Mouse (Mus musculus): Measurements from ENCODE around the gene Nedd9. TPM values are rescaled to one million over a fixed set of nuclear protein-coding genes. Genes with fewer than 3 reads are reported as not detected.
A peak's percentile ranks its signal among the peaks of the same experiment; 100 is the strongest.
"Not testable (repeated sequence)": the region's sequence is repeated elsewhere in the genome, so short reads cannot be mapped to it uniquely, and the experiment has no call there.

Nedd9 gene
- total RNA-seq, 2 experiments from 2014 or later, result 13.4 to 14.8 TPM

DNA sequence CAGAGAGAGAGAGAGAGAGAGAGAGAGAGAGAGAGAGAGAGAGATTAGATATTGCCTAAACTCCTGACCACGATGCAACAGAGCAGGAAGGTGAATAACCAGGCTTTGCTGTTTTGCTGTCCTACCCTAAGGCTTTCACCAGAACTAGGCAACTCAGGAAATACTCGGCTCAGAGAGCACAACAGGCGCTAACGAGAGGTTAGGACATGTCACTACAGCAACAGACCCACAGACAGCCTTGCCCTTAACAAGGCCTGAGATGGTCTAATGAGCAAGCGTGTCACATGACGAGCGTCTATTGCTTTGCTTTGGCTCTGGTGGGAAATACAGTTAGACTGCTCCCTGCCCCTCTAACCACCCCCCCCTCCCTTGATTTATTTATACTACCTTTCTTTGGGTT, 159.6 kb downstream of the Nedd9 start:
- no peak for DNase-seq (ENCODE audit: extremely low spot score in 1 of 2, low spot score in 1 of 2)

DNA sequence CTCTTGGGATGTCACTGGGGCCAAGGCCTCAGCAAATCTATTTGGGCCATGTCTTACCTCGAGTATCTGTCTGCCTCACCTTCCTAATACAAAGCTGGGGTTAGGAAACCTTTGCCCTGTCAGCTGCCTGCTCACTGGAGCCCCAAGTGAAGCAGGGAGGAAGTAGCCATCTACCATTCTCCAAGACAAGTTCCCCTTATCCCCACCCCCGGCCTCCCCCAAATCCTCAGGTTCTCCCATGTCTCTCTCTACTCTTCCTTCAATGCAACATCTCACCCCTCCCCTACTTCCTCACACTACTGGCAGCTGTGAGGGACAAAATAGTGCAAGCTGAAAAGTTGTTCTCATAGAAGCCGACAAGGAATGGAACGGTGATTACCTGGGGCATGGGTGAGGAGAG, 161.0 kb downstream of the Nedd9 start:
- no peak for DNase-seq (ENCODE audit: extremely low spot score in 1 of 2, low spot score in 1 of 2)

DNA sequence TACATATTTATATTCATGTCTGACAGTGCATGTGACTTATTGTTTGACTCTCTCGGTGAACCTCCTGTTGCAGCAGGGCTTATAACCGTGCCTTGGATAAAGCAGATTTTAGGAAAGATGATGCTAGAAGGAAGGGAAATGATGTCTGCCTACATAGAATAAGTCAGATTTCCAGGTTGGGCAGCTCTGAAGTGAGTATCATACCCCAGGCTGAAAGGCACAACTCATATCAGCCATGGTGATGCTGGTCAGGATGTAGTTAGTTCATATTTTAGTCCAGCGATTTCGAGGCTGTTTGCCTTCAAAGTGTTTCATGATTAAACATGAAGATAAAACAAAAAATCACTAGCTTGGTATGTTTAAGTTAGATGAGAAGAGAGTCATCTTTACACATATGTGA, 161.8 kb downstream of the Nedd9 start:
- no peak for DNase-seq (ENCODE audit: extremely low spot score in 1 of 2, low spot score in 1 of 2)

DNA sequence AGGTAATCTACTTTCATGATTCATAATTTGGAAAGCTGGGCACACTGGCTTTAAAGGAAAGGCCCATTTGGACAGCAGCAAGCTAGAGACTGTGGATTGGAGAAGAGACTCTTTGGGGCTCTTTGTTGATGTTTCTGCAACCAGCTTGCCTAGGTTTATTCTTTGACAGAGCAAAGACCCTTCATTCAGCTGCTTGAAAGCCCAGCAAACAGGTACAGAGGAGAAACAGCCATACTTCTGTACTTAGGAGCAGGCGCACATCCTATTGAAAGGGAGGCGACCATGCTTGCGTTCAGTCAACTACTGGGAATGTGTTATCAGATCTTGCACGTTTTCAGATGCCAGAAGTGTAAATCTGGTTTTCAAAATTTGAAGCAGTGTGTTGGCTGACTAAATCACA, 162.5 kb downstream of the Nedd9 start:
- DNase-seq (ENCODE audit: extremely low spot score in 1 of 2, low spot score in 1 of 2), result no peak

DNA sequence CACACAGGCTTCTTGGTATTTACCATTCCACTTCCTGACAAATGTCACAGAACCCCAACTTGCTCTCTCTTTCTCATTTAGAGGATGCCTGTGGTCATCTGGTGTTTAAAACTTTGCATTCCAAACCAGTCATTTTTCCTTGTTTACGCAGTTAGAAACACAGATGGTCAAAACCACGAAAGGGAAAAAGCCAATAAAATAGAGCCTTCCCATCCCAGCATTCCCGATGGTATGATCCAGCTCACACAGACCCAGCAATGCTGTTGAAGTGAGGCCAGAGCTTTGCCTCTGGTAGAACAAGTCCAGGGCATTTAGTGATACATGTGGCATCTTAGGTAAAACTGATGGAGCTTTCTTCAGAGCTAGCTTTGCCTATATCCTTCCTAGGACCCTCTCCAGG, 165.7 kb downstream of the Nedd9 start:
- DNase-seq (ENCODE audit: extremely low spot score in 1 of 2, low spot score in 1 of 2), result no peak

DNA sequence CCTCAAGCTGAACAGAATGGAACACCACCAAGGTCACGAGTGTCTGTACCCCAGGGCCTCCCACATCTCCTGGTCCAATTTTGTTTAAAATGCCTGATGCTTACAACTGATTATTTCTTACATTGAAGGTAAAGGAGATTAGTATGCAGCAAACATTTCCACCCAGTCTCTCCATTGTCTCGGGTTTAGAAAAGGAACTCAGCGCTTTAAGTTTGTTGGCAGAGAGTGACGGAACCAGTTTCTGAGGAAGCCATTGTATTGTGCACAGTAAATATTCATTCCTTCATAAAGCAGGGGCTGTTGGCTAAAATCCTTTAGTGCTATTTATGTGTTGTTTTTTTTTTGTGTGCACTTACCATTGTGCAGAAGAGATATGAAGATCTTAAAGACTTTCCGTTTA, 166.4 kb downstream of the Nedd9 start:
- DNase-seq (ENCODE audit: extremely low spot score in 1 of 2, low spot score in 1 of 2), result no peak

DNA sequence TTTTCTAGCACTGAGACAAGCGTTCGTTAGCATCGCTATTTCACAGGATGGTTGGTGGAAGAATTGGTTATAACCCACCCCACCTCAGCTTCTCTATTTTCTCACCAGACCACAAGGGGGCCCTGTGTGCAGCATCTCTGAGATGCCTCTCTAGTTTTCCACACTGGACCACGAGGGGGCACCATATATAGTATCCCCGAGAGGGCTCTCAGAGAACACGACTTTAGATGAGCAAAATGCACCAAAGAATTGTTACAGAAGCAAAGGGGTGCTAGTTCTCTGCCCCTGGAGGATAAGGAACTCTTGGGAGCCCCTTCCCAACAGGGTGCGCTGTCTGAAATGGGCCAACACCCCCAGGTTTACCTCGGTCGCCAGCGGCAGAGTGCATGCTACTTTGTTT, 184.4 kb downstream of the Nedd9 start:
- peak; percentile 57 to 92 for DNase-seq (ENCODE audit: extremely low spot score in 1 of 2, low spot score in 1 of 2)

DNA sequence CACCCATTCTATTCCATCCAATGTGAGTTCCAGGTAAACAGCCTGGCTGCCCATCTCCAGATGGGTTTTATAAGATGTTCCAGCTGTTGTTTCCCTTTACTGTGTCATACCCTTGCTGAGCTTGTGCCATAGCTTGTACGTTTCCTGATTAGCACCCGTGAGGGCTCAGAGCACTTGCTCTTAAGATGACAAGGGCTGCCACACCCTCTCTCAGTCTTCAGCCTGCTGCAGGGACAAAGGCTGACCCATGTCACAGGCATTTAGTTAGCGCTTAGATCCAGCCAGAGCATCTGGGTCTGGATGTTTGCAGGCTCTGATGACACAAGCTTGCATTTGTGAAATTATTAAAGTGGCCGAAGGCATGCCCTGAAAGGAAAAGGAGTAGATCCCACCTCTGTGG, 187.1 kb downstream of the Nedd9 start:
- no peak for DNase-seq (ENCODE audit: extremely low spot score in 1 of 2, low spot score in 1 of 2)

DNA sequence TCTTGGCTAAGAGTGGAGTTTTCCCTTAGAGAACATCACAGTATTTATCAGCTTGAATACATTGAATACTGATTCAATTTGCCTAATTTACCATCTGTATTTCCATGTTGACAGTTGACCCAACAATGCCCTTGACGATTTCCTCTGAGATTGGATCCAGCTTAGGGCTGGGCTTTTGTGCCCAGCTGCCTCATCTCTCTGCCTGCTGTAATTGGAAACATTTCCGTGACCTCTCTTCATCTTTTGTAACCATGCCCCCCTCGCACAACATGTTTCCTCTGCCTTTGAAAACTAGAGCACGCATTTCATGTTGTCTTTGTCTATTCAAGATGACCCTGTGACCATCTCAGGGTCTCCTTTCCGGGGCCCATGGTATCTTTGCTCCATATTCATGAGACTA, 188.2 kb downstream of the Nedd9 start:
- DNase-seq (ENCODE audit: extremely low spot score in 1 of 2, low spot score in 1 of 2), result no peak

DNA sequence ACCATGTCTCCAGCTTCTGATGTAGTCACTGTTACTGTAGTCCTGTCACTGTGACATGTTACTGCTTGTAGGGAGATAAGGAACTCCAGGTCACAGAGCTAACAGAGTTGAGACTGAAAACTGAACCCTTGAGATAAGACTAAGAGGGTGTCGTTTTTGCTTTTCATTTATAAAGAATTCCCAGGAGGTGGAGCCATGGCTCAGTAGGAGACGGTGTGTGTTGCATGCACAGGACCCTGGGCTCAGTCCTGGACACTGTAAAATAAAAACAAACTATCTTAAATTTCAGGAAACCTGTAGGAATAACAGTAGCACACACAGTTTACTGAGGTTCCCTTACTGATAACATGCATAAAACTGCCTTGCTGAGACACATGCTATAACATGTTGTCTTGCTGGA, 188.6 kb downstream of the Nedd9 start:
- no peak for DNase-seq (ENCODE audit: extremely low spot score in 1 of 2, low spot score in 1 of 2)

DNA sequence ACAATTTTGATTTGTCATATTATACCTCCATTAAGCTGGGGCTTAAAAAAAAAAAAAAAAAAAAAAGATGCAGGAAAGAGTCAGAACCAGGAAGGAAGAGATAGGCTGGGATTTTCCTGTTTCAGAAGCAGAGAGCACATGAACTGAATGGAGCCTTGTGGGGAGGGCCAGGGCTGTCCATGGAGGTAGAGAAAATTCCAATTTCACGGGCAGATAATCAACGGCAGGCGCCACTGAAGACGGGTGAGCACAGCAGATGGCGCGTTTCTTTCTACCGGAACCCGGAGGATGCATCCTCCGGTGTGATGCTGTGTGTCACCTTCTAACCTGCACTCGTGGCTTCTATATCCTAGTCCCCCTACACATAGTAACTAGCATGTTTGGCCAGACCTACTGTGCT, 190.8 kb downstream of the Nedd9 start:
- DNase-seq (ENCODE audit: extremely low spot score in 1 of 2, low spot score in 1 of 2), result no peak

DNA sequence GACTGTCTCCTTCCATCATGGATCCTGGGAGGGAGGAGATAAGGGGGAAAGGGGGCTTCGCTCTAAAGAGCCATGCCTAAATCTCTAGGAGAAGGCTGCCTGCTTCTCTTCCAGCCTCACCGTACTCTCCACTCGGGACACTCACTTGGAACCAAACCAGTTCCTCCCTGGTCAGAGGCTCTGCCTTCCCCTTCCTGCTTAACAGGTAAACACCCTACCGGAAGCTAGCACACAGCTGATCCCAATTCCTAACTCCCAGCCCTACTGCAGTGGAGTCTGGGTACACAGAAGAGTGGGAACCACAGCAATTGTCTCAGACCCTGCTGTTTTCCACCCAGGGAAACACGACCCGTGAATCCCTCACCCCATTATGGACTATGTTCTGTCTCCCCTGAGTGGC, 191.3 kb downstream of the Nedd9 start:
- no peak for DNase-seq (ENCODE audit: extremely low spot score in 1 of 2, low spot score in 1 of 2)

DNA sequence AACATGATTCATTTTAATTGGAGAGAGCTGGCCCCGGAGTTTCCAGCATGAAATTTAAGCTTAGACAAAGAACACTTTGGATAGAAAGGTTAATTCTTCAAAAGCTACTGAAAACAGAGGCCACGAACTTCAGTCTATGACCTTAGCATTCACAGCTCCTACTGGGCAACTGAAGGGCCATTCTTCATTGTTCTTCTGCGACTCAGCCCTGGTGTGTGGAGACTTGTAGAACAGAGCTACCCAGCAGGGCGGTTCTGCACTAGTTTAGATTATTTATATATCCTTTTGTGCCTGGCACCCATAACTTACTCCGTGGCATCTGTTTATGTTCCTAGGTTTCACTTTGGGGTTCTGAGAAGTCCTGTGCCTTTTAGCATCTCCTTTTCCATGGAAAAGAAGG, 193.6 kb downstream of the Nedd9 start:
- no peak for DNase-seq (ENCODE audit: extremely low spot score in 1 of 2, low spot score in 1 of 2)

DNA sequence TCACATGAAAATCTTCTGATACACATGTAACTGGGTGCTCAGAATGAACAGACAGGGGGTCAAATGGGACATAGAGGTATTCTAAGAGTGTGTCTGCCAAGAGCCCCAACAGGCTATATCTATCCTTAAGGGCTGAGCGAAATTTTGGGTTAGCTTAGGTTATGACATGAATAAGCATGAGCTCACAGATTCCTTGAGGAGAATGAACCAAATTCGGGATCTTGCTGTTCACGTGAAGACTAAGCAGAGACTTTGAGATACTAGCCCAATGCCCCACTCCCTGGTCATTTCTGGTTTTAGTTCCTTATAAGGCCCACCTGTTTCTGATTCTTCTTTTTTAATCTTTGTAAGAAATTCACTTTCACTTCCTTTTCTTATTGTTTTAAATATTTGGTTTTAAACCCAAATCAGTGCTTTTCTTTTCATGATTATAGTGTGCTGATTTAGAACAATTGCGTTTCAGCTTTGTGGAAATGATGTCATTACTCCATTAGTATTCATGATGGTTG, 195.6 kb downstream of the Nedd9 start:
- no peak for DNase-seq (ENCODE audit: extremely low spot score in 1 of 2, low spot score in 1 of 2)

DNA sequence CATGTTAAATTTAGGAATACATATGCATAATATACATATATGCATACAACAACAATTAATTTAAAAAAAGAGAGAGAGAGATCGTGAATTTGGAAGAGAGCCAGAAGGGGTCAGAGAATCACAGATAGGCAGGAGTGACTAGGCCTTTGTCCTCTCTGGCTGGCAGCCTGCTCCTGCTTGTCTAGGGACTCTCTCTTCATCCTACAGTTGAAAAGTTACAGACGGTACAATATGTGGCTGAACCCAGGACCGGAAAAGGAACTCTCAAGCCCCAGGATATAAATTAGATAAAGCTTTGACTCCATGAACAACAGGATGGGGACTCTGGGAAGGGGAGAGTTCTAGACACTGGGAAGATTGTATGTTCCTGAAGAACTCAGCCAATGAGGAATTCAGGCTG, 200.9 kb downstream of the Nedd9 start:
- DNase-seq (ENCODE audit: extremely low spot score in 1 of 2, low spot score in 1 of 2), result no peak

DNA sequence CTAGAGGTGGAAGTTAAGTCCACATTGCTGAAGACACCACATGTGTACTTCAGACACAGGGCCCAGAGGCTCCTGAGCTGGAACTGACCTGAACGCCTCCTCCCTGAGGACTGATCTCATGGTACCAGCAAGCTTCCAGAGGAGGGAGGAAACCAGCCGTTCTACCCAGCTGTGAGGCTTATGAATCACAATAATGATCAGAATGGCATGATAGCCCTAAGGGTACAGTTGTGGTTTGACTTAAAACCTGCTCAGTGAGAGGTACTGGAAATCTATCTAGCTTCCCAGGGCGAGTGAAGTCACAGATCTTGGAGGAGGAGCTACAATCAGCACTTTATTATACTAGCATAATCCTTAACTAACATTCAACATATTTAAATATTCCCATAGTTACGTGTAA, 201.7 kb downstream of the Nedd9 start:
- no peak for DNase-seq (ENCODE audit: extremely low spot score in 1 of 2, low spot score in 1 of 2)

DNA sequence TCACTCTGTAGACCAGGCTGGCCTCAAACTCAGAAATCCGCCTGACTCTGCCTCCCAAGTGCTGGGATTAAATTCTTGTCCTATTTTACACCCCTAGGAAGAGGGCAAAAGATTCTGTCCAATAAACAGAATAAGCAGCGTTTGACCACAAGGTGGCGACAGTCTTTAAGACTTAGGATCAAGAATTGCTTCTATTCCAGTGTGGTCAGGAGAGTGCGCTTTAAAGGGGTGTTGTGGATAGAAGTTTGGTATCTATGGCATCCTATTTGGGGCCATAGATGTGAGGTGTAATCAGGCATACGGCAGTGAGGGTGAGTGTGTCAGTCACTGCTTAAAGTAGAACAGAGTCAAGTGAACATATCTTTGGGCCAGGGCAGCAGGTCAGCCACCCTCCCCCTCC, 203.9 kb downstream of the Nedd9 start:
- DNase-seq (ENCODE audit: extremely low spot score in 1 of 2, low spot score in 1 of 2), result peak in 1 of 2 experiments; percentile 85

DNA sequence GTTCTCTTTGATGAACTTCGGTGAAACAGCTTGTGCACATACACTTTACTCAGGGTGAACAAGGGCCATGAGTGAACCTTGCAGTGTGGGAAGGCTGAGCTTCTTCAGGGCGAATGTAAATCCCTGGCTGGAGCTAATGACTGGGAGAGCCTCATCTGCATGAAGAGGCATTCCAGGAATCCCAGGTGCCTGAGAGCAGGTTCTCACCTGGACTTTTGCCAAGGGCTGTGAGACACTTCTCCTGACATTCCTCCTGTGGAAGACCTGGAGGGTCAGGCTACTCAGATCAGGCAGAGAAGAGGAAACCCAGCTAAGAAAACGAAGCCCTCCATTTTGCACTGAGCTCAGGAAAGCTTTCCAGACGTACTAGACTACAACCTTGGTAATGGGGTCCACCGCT, 206.5 kb downstream of the Nedd9 start:
- DNase-seq (ENCODE audit: extremely low spot score in 1 of 2, low spot score in 1 of 2), result no peak

DNA sequence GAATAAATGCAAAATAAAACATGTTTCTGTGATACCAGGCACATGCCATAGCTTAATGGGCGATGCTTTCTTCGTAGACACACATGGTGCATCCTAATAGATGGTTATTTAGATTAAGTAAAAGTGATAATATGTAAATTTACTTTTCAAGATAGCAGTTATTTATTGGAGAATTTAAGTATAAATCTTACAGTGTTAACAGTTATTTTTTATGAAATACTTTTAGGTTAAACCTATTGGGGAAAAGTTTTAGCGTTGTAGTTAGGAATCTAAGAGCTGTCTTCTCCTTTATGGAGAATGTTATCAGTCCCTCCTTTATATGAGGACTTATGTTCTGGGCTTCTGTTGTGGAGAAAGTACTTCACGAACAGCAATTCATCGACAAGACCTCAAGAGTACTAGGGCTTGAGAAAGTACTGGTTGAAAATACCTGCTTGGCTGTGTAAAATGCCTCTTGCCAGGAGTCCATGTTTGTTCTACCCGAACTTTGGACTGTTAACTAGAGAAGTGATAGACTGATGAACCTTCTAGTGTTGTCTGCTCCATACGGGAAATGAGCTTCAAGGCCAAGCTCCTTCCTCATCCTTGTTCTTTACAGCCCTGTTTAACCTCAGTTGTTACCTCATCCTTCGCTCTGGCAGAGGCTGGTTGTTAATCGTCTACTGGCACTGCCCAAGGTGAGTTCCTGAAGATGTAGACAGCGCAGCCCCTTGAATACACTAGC, 213.1 kb downstream of the Nedd9 start, which contains the start of gene Gm17364:
Gene Gm17364 (minus strand): TSS at position 51 of the 724 bp plus-strand sequence.
- DNase-seq (ENCODE audit: extremely low spot score in 1 of 2, low spot score in 1 of 2), result no peak

DNA sequence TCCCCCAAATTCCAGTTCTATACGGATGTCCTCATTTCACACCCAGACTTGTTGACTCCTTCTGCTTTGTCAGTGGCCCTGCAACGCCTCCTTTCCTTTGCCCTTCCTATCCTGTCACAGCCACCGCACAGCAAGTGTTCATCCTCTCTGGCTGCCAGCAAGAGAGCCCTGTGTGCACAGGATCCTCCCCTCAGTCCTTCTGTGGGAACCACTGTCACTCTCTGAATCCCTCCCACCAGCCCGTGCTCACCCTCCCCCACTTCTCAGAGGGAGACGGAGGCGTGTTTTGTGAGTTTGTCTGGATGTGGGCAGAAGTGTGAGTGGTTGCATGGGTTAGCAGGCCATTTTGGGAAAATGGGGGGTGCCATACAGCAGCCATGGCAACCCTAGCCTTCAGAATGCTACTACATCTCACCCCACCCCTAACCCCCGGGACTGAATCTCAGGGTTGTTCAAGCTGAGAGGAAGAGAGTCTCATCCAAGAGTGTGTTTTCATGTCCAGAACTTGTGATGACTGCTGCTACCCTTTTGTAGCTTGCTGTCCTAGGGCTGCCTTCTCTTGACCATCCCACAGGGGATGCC, 219.2 kb downstream of the Nedd9 start:
- DNase-seq (ENCODE audit: extremely low spot score in 1 of 2, low spot score in 1 of 2), result no peak

DNA sequence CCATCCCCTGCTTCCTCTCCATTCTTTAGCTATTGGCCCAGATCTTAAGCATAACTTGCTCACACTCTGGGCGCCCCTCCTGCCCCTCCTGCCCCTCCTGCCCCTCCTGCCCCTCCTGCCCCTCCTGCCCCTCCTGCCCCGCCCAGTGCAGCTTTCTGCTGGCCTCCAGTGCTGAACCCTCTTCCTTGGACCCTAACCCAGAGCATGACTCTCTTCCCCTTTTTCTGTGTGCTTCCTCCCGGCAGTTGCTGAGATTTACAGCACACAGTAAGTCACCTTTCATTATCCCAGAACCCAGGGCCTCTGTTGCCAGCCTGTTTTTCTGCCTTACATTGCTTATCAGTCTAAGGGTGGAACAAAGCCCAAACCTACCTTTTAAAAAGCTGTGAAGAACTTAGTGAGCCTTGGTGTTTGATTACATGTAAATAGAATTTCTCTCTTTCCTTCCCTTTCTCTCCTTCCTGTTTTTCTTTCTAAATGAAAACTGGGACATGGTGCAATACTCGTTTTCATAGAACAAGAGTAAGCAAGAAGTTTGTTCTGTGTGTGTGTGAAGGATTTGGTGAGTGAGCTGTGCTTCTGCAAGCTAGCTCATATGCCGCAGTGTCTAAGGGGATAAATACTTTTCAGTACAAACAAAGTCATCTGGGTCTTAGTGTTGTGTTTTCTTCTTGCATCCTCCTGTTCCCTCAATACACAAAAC, 223.7 kb downstream of the Nedd9 start:
- no peak for DNase-seq (ENCODE audit: extremely low spot score in 1 of 2, low spot score in 1 of 2)

DNA sequence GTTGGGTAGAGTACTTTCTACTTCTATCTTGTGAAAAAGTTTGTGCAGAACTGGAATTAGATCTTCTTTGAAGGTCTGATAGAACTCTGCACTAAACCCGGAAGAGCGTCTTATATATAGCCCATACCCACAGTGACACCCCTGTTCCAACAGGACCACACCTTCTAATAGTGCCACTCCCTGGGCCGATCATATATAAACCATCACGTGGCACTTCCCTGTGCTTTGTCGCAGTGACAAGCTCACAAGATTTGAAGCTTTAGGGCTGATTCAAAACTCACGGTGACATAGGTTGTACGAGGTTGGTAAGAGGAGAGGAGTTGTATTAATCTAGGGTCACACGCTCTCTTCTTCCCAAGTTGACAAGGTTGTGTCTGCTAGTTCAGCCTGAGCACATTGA, 225.5 kb downstream of the Nedd9 start:
- DNase-seq (ENCODE audit: extremely low spot score in 1 of 2, low spot score in 1 of 2), result not testable (repeated sequence)
